Mouse (Mus musculus): Measurements from ENCODE around the gene Egfl6. TPM values are rescaled to one million over a fixed set of nuclear protein-coding genes. Genes with fewer than 3 reads are reported as not detected.
A peak's percentile ranks its signal among the peaks of the same experiment; 100 is the strongest.

Gene Egfl6
- polyA plus RNA-seq, 1 experiment from 2014 or later, result 5.2 TPM

DNA sequence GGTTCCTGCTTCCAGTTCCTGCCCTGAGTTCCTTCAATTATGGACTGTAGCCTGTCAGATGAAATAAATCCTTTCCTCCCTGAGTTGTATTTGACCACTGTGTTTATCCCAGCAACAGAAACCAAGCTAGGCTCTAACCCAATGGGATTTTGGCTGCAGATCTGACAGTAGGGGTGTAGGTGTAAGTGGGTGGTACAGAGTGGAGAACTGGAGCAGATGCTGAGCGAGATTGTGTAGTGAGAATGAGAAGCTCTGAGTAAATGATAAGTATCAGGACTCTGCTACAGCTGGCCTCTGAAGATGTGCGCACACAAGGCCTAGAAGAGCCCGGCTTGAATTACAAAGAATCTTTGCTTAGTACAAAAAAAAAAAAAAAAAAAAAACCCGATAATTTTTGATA is 73.4 kb downstream of the Egfl6 start:
- no peaks in the 10 kb centered on the region for H3K9me3 ChIP-seq
- no peak for ATAC-seq
- H3K27ac ChIP-seq, result no peak overlapping the region
- H3K27me3 ChIP-seq (replicated peaks), result no peaks in the 10 kb centered on the region
- 98% methylated on average over 4 of the region's 4 CpGs for WGBS
- H3K9ac ChIP-seq, result no peak overlapping the region
- no peak overlapping the region for H3K4me3 ChIP-seq (replicated peaks)
- H3K4me2 ChIP-seq (replicated peaks), result no peak overlapping the region
- H3K4me1 ChIP-seq (replicated peaks), result no peaks in the 10 kb centered on the region
- H3K36me3 ChIP-seq, result no peaks in the 10 kb centered on the region

DNA sequence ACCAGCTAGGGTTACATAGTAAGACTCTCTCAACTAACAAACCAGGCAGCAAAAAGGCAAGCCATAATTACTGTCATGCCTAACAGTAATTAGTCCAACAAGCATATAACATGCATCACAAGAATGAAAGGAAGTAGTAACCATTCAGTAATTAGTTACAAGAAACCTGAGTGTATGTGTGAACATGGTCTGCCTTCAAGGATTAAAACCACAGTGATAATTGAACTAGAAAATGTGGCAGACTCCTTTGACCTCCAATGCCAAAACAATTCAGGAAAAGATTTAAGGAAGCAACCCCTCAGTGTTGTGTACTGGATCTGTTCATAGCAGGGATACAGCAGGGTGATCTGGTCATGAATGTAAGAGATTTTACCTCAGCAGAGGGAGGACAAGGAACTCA is 74.4 kb downstream of the Egfl6 start:
- no peak overlapping the region for H3K4me3 ChIP-seq (replicated peaks)
- no peaks in the 10 kb centered on the region for H3K27me3 ChIP-seq (replicated peaks)
- no peaks in the 10 kb centered on the region for H3K9me3 ChIP-seq
- H3K36me3 ChIP-seq, result no peaks in the 10 kb centered on the region
- no peak overlapping the region for H3K9ac ChIP-seq
- no peak for ATAC-seq
- no peak overlapping the region for H3K4me2 ChIP-seq (replicated peaks)
- no peak overlapping the region for H3K27ac ChIP-seq
- H3K4me1 ChIP-seq (replicated peaks), result no peaks in the 10 kb centered on the region

DNA sequence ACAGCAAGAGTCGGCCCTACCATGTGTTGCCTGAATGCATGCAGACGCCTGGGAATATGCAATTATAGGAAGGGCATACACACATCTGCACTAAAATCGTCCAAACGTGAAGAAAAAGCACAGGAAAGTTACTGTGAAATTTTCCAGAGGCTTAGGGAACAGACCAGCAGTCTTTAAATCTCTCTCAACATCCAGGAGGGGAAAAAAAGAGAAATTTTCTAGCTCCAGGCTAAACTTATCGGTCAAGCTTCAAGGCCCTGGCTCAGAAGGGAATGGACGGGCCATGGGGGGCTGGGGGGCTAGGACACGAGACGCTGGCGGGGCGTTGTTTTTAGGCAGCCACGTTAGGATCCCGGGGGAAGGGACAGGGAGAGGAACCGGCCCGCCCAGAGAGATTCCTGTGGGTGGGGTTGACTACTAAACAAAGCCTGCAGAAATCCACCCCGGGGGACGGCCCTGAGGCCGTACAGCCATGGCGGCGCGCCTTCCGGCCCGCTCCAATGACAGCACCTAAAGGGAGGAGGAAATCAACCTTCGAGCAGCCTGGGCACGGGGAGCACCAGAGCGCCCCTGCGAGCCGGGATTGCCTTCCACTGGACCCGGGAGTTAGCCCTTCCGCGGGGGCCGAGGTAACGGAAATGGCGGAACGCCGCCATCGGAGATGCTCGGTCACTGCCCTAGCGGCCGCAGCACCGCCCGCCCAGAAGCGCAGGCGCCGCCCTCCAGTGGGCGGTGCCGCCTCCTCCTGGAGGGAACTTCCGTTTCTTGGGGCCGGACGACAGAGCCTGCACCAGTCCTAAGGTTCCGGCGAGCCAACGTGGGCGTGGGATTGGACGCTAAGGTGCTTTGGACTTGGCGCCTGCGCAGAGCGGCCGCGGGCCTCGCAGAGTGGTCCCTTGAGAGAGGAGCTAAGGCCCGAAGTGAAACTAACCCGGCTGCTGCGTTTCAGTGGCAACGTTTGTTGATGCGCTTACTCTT is 75.5 kb downstream of the Egfl6 start:
- Histone ChIP-seq H3K9ac (peak overlapping the region; percentile 65), H3K4me3 (replicated peaks) (peak overlapping the region; percentile 50), H3K36me3 (no peaks in the 10 kb centered on the region), H3K9me3 (no peaks in the 10 kb centered on the region), H3K4me2 (replicated peaks) (peak overlapping the region; percentile 48), H3K27ac (peak overlapping the region; percentile 97), H3K27me3 (replicated peaks) (no peaks in the 10 kb centered on the region), H3K4me1 (replicated peaks) (no peaks in the 10 kb centered on the region)
- 19% methylated on average over 65 of the region's 65 CpGs for WGBS
- peak; percentile 99 for ATAC-seq

DNA sequence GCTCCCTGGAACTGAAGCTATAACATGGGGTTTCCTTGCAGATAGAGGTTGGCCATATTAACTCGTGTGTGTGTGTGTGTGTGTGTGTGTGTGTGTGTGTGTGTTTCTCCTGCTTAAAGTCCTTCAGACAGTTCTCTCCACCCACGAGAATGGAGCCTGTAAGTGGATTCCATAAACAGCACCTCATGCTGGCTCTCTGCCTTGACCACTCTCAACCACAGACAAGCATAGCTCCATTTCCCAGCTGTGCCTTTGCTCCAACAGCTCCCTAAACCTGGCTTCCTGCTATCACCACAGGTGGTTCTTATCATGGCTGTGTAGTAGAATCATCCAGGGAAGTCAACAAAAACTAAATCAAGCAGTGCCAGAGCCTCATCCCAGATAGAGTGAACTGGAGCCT is 81.1 kb downstream of the Egfl6 start:
- no peaks in the 10 kb centered on the region for H3K4me1 ChIP-seq (replicated peaks)
- no peak for ATAC-seq
- no peaks in the 10 kb centered on the region for H3K27me3 ChIP-seq (replicated peaks)
- H3K4me3 ChIP-seq (replicated peaks), result no peak overlapping the region
- H3K27ac ChIP-seq, result no peak overlapping the region
- no peak overlapping the region for H3K4me2 ChIP-seq (replicated peaks)
- no peak overlapping the region for H3K9ac ChIP-seq
- H3K9me3 ChIP-seq, result no peaks in the 10 kb centered on the region
- no peaks in the 10 kb centered on the region for H3K36me3 ChIP-seq
- 52% methylated on average over 2 of the region's 2 CpGs for WGBS

DNA sequence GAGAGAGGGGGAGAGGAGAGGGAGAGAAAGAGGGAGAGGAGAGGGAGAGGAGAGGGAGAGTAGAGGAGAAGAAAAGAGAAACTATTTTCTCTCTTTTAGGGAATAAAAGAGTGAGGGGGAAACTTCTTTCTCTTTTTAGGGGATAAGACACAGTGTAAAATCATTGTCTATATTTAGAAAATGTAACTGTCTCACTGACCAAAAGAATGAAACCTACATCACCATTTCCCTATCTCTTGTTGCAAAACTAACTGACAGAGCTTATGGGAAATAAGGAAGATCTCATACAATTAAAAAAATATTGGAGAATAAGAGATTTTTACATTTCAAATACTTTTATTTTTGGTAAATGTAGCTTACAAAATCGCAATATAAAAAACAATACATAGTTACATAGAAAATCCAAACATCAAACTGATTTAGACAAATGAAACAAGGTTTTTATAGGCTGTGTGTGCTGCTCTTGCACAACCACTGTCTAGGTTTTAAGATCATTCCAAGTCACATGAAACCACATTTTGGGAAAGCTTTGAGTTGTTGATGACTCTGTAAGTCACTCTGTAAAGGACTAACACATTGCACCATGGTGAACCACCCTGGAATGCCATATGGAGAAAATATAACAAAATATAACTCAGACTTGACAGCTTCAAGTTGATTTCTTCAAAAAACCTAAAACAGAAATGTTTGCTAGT is 85.9 kb downstream of the Egfl6 start:
- Histone ChIP-seq H3K36me3 (no peaks in the 10 kb centered on the region), H3K4me1 (replicated peaks) (no peaks in the 10 kb centered on the region), H3K9ac (no peak overlapping the region), H3K27ac (no peak overlapping the region), H3K27me3 (replicated peaks) (no peaks in the 10 kb centered on the region), H3K4me2 (replicated peaks) (no peak overlapping the region), H3K9me3 (no peaks in the 10 kb centered on the region), H3K4me3 (replicated peaks) (no peak overlapping the region)
- 84% methylated on average over 1 of the region's 1 CpGs for WGBS
- ATAC-seq, result no peak

DNA sequence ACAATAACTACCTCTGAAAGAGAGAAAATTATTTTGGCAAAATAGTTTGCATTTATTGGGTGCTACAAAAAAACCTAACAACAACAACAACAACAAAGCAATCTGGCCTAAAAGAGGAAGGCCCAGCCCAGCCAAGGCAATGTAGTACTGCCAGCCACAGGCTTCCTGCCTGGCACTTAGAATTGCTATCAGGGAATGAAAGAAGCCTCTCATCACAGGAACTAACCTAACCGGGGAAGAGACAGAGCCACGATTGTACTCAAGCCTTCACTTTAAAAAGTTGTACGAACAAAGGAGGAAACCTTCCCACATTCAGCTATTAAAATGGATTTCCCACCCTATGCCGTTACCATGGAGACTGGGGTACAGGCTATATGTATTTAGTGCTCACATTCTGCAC is 87.7 kb downstream of the Egfl6 start:
- ATAC-seq, result no peak
- Histone ChIP-seq H3K36me3 (no peaks in the 10 kb centered on the region), H3K9me3 (no peaks in the 10 kb centered on the region), H3K9ac (no peak overlapping the region), H3K4me2 (replicated peaks) (no peak overlapping the region), H3K4me3 (replicated peaks) (no peak overlapping the region), H3K4me1 (replicated peaks) (no peaks in the 10 kb centered on the region), H3K27me3 (replicated peaks) (no peaks in the 10 kb centered on the region), H3K27ac (no peak overlapping the region)
- 73% methylated on average over 4 of the region's 4 CpGs for WGBS

DNA sequence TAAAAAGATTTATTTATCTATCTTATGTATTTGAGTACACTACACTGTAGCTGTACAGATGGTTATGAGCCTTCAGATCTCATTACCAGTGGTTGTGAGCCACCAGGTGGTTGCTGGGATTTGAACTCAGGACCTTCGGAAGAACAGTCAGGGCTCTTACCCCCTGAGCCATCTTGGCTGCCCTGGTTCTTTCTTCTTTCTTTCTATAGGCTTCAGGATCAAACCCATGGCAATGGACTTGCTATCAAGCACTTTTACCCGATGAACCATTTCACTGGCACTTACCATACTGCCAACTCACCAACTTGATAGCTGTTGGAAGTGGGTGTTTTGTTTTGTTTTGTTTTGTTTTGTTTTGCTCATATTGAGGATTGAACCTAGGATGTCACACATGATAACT is 90.5 kb downstream of the Egfl6 start:
- WGBS, result 94% methylated on average over 2 of the region's 2 CpGs
- H3K4me2 ChIP-seq (replicated peaks), result no peak overlapping the region
- no peaks in the 10 kb centered on the region for H3K9me3 ChIP-seq

DNA sequence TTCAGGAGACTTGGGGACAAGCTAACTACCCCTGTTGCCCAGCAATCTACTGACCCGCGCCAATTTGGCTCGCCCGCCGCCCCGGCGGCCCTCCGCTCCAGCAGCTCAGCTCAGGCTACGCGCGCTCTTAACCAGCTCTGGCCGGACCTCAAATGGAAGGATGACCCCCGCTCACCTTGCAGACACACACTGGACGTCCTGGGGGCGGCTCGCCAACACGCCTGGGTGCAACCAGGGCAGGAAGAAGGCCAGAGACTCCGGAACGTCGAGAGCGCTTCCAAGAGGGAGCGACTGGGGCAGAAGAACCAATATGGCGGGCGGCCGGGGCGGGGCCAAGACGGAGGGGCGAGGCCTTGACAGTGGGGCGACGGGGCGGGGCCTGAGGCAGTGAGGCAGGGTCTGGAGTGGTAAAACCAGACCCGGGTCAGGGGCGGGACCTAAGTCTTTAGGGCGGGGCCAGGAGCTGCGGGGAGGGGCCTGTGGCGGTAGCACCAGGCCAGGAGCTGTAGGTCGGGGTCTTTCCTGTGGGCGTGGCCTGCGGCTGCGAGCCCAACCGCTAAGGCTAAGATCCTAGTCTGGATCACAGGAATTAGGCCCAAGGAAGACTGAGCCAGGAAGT is 106.0 kb downstream of the Egfl6 start, which contains the start of gene Rab9:
Gene Rab9 (minus strand): TSS at position 503 of the 619 bp plus-strand sequence.
- 19% methylated on average over 40 of the region's 41 CpGs for WGBS
- Histone ChIP-seq H3K27ac (peak within 1 kb of the TSS; percentile 75), H3K9ac (peak within 1 kb of the TSS; percentile 64), H3K4me2 (replicated peaks) (peak within 1 kb of the TSS; percentile 53), H3K4me3 (replicated peaks) (peak within 1 kb of the TSS; percentile 54), H3K9me3 (no peaks in the 10 kb centered on the region), H3K4me1 (replicated peaks) (no peaks in the 10 kb centered on the region), H3K36me3 (no peaks in the 10 kb centered on the region), H3K27me3 (replicated peaks) (no peaks in the 10 kb centered on the region)
- peak; percentile 98 for ATAC-seq

More for the DNA sequence above, 90.5 kb downstream of the Egfl6 start:
- H3K27ac ChIP-seq, result no peak overlapping the region
- no peak overlapping the region for H3K9ac ChIP-seq
- H3K27me3 ChIP-seq (replicated peaks), result no peaks in the 10 kb centered on the region
- H3K4me3 ChIP-seq (replicated peaks), result no peak overlapping the region
- H3K4me1 ChIP-seq (replicated peaks), result no peaks in the 10 kb centered on the region
- ATAC-seq, result no peak
- no peaks in the 10 kb centered on the region for H3K36me3 ChIP-seq

DNA sequence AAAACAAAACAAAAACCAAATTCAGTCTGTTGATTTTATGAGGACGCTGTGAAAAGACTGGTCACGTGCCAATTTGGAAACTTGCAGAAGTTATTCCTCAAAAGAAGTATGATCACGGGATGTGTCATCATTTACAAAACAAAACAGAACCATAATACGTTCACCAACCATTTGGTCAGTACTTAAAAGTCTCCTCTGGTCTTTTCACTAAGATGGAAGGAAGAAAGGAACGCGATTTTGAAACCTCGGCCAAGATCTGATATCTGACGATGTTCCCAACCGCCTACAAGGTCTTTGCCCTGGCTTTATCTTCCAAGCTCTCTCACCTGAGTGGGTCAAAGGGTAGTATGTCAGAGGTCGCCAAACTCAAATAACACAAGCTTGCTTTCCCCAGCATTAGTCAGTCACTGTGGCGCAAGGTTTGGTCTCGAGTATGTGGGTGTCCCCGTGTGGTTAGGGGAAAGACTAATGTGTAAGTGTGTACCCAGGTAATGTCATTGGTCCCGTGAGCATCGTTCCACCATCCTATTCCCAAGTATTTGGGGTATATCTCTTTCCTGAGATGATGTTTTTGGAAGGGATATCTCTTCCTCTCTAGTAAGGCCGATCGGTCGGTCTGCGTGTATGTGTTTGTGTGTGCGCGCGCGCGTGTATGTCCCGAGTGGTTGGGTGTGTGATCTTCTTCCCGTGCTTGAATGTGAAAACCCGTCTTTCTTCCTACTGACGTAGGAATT is 106.7 kb downstream of the Egfl6 start:
- WGBS, result 20% methylated on average over 28 of the region's 28 CpGs
- Histone ChIP-seq H3K27me3 (replicated peaks) (no peaks in the 10 kb centered on the region), H3K9me3 (no peaks in the 10 kb centered on the region), H3K4me2 (replicated peaks) (peak overlapping the region; percentile 53), H3K27ac (peak overlapping the region; percentile 75), H3K36me3 (no peaks in the 10 kb centered on the region), H3K4me1 (replicated peaks) (no peaks in the 10 kb centered on the region), H3K4me3 (replicated peaks) (peak overlapping the region; percentile 54), H3K9ac (peak overlapping the region; percentile 64)
- peak; percentile 55 for ATAC-seq

DNA sequence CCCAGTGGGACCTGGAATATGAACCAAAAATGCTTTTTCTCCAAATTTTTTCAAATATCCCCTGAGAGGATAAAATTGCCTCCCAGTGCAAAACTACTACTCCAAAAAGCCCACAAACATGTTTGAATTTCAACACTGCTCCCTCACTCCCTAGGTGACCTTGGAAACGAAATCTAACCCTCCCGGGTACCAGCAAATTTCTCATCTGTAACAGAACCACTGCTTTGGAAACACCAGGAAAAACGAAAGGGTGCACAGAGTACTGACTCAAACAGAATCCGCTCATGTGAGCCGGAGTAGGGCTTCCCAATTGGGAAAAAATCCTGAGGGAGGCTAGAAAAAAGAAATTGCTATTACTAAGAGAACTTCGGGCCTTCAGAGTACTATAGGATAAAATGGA is 108.1 kb downstream of the Egfl6 start:
- H3K4me2 ChIP-seq (replicated peaks), result peak overlapping the region; percentile 53
- WGBS, result 62% methylated on average over 6 of the region's 6 CpGs
- ATAC-seq, result no peak
- no peaks in the 10 kb centered on the region for H3K4me1 ChIP-seq (replicated peaks)
- no peak overlapping the region for H3K4me3 ChIP-seq (replicated peaks)
- H3K27ac ChIP-seq, result no peak overlapping the region
- H3K27me3 ChIP-seq (replicated peaks), result no peaks in the 10 kb centered on the region
- H3K36me3 ChIP-seq, result no peaks in the 10 kb centered on the region
- no peak overlapping the region for H3K9ac ChIP-seq
- H3K9me3 ChIP-seq, result no peaks in the 10 kb centered on the region
